ENCODE assay signal across 17 mouse cellular contexts in genomic region chr11:53424826-53425225, GRCm38 (mm10). TPM values are rescaled to one million over a fixed set of nuclear protein-coding genes. Genes with fewer than 3 reads are reported as not detected.
DNase-seq lines count a peak whose midpoint lies in the region; ATAC-seq lines count a peak whose summit lies in the region.
"Had no signal": no experiment of that assay in that cellular context is flagged by ENCODE, and none has a peak within 500 bp of the region (broad histone marks: within the 10 kb centered on the region; RNA-seq: fewer than 3 reads in every experiment).

No protein-coding gene starts in this region.

- H3K9ac ChIP-seq in kidney, embryonic 15.5 days = no peak overlapping the region
- H3K9ac ChIP-seq: forebrain, postnatal 0 days; liver, embryonic 15.5 days had no signal

- H3K4me2 ChIP-seq in kidney, embryonic 15.5 days = no peak overlapping the region
- H3K4me2 ChIP-seq: liver, embryonic 15.5 days had no signal

- WGBS in kidney, embryonic 15.5 days = 75% methylated on average over 2 of the region's 2 CpGs

- peaks cover 39% of the 10 kb centered on the region for H3K36me3 ChIP-seq in kidney, embryonic 15.5 days

- no peaks in the 10 kb centered on the region for H3K27me3 ChIP-seq in kidney, embryonic 15.5 days
- H3K27me3 ChIP-seq: liver, embryonic 15.5 days; megakaryocyte, embryonic 14.5 days had no signal

- ATAC-seq in frontal cortex, adult (ENCODE audit: low TSS enrichment) = peak; percentile 15; the same call in 1 of the 2 replicates
- no peak for ATAC-seq in kidney, embryonic 15.5 days (replicated peaks; ENCODE audit: low FRiP score)
- ATAC-seq: forebrain, postnatal 0 days had no signal

- no peak overlapping the region for H3K4me3 ChIP-seq in kidney, embryonic 15.5 days (replicated peaks)
- H3K4me3 ChIP-seq: erythroblast, embryonic 14.5 days; liver, embryonic 15.5 days; megakaryocyte, embryonic 14.5 days had no signal

- DNase-seq in frontal cortex, postnatal 14 days (ENCODE audit: low spot score in 2 of 2) = no peak
- peak; percentile 22 for DNase-seq in kidney, adult 9 months
- DNase-seq in lung, postnatal 36 days = peak; percentile 37
- DNase-seq in lung, adult 18-20 months = no peak
- DNase-seq in brain, adult 2 months (ENCODE audit: low read depth, low spot score) = peak; percentile 29
- DNase-seq in retina, embryonic 14.5 days (ENCODE audit: low spot score) = no peak
- DNase-seq: forebrain, postnatal 0 days; gastrocnemius, postnatal 25 days had no signal

- H3K4me1 ChIP-seq in kidney, embryonic 15.5 days = peaks cover 7% of the 10 kb centered on the region

- H3K9me3 ChIP-seq in kidney, embryonic 15.5 days (replicated peaks) = no peaks in the 10 kb centered on the region
- H3K9me3 ChIP-seq: G1E; liver, embryonic 15.5 days; megakaryocyte, embryonic 14.5 days had no signal

- no peak overlapping the region for H3K27ac ChIP-seq in kidney, embryonic 15.5 days

RNA-seq across cellular contexts. Expression of gene Leap2, which starts 1.9 kb away (rescaled TPM):
- 0.32 and 0.46 TPM in 2 replicates for polyA plus RNA-seq in kidney, embryonic 15.5 days (2015; fragmentation: Nextera tagmentation; extraction: Ambion mirVana)
- polyA plus RNA-seq: C2C12; erythroblast, embryonic 14.5 days; forebrain, postnatal 0 days; G1E; intestine, embryonic 14.5 days had no signal

RNA-seq across cellular contexts. Expression of gene Uqcrq, which starts 5.8 kb away (rescaled TPM):
- polyA plus RNA-seq in kidney, embryonic 15.5 days (2015; fragmentation: Nextera tagmentation; extraction: Ambion mirVana) = 629 and 653 TPM in 2 replicates

RNA-seq across cellular contexts. Expression of gene Gdf9, which starts 6.0 kb away (rescaled TPM):
- polyA plus RNA-seq in kidney, embryonic 15.5 days (2015; fragmentation: Nextera tagmentation; extraction: Ambion mirVana) = 2.2 and 2.3 TPM in 2 replicates
- polyA plus RNA-seq: erythroblast, embryonic 14.5 days had no signal

RNA-seq across cellular contexts. Expression of gene Gm10447, which starts 32.1 kb away (rescaled TPM):
- polyA plus RNA-seq in kidney, embryonic 15.5 days (2015; fragmentation: Nextera tagmentation; extraction: Ambion mirVana) = not detected in 2 replicates
- polyA plus RNA-seq: C2C12; erythroblast, embryonic 14.5 days; forebrain, postnatal 0 days; G1E; intestine, embryonic 14.5 days; thymus, postnatal 0 days had no signal

RNA-seq across cellular contexts. Expression of gene Shroom1, which starts 32.2 kb away (rescaled TPM):
- 1.7 and 2.3 TPM in 2 replicates for polyA plus RNA-seq in kidney, embryonic 15.5 days (2015; fragmentation: Nextera tagmentation; extraction: Ambion mirVana)
- polyA plus RNA-seq: erythroblast, embryonic 14.5 days; G1E had no signal

Comparison
In these comparisons a context has a peak if more than half of its experiments do, and no peak if none do; other contexts are left out.
1. DNase-seq: peak in kidney, adult 9 months (single experiment), lung, postnatal 36 days (single experiment) and brain, adult 2 months (single experiment); none in frontal cortex, postnatal 14 days (0 of 2), lung, adult 18-20 months (0 of 2) and retina, embryonic 14.5 days (single experiment).